Mouse (Mus musculus) T-cell, adult 2 months (primary cell): Measurements from ENCODE around the gene Ntn1.

Experiments
- DNase-seq: peaks from one replicate; pipeline ENCODE4 v3.0.0; 2022; ENCODE audit warnings: low spot score

Ntn1 gene

GRCm38 (mm10) chr11:68384131-68384530 lies 16.5 kb downstream of the Ntn1 start:
- DNase-seq = no peak

- no peak for DNase-seq
These were observed 17.1 kb downstream of the Ntn1 start for GRCm38 (mm10) chr11:68383519-68383918.

- DNase-seq = no peak
These were observed 18.8 kb downstream of the Ntn1 start for GRCm38 (mm10) chr11:68381833-68382232.

DNA sequence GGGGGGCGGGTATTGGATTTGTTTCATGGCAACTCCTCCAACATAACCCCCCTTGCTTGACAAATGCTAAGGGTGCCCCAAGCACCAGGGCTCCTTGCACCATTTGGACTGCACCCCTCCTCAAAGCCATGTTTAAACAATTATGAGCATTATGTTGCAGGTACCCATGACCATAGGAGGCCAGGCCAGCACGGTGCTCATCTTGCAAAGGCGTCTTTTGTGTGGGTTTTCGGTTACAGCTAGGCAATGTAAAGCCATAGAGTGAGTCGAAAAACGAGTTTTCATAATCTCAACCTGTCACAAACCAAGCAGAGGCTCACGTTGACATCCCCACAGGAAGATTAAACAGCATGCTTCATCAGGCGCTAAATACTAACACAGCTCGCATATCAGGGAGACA lies 19.3 kb downstream of the Ntn1 start:
- DNase-seq = no peak

DNA sequence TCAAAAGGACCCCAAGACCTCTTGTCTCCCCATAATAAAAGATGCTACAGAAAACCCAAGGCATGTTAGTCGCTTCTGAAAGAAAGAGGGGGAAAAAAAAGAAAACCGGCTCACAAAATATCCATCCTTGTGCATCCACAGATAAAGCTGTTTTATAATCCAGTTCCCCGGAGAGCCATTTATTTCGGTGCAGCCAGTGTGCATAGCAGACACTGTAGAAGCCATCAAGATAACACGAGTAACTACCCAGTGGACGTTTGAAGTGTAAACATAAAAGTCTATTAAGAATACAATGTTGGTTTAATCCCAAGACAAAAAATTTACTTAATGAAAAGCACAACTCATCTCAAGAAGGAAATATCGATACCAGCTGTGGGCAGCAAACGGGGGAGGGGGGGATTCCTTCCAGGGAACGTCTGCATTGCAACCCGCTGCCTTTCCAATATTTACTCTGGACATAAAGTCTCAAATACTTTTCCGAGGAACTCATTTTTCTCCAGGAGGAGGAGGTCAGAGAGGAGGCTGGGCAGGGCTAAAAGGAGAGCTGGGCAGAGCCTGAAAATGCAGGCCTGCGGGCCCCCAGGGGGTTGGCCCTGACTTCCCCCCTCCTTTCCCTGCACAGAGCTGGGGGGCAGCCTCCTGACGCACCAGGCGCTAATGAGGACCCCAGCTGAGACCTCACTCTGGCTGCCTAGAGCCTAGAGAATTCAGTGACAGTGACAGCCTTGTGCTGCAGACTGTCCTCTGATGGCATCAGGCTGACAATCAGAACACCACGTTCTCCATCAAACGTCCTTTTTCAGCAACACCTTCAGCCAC lies 21.5 kb downstream of the Ntn1 start:
- DNase-seq = no peak

DNA sequence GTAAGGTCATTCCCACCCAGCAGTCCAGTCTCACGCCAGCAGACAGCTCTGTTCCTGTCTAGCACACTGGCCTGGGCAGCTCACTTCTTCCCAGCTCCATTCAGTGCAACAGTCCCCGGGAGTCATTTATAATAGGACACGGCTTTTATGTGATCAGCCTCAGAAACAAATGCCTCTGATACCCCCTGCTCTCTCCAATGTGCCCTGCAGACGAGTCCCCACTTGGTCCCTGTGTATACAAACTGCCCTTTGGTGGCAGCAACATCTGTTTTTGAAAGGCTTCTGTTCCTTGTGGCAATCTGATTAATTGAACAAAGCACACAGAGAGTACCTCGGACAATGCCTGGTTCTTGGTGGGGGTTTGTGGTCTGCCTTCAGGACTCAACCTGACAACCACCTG lies 22.2 kb downstream of the Ntn1 start:
- no peak for DNase-seq

- DNase-seq = no peak
These were observed 27.5 kb downstream of the Ntn1 start for GRCm38 (mm10) chr11:68373105-68373504.

GRCm38 (mm10) chr11:68371609-68372008 lies 29.0 kb downstream of the Ntn1 start:
- DNase-seq = no peak

DNA sequence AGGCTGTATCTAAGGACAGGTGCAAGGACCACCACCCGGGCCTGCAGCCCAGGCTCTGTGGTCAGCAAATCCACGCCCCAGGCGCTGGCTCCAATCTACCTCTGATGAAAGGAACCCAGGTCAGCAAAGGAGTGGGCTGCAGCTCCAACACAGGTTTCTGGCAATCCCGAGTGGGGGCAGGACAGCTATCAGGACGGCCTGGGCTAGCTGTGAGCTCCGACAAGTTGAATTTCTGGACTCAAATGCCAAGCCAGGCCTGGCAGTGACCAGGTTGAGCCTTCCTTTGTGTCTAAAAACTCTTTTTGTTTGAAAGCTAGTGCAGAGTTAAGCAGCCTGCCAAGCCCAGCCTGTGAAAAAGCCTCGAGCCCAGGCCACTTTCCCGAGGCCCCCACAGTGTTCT lies 43.7 kb downstream of the Ntn1 start:
- no peak for DNase-seq

DNA sequence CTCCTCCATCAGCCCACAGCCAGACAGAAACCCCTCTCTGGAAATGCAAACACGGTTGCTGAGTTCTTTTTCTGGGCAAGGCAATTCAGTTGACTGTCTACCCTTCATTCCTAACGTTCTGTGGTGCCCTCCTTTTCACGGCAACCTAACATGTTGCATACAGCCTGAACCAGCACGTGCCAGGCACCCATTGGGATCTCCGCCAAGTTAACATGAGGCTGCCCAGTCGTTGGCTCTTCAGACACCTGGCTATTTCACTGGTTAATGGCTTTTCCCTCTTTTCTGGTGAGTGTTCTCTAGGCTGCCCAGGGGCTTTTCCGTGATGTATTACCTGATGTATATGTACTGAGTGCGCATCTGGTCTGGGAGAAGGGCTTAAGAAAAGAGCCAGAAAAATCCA lies 45.1 kb downstream of the Ntn1 start:
- DNase-seq = no peak

GRCm38 (mm10) chr11:68354848-68355247 lies 45.8 kb downstream of the Ntn1 start:
- no peak for DNase-seq

DNA sequence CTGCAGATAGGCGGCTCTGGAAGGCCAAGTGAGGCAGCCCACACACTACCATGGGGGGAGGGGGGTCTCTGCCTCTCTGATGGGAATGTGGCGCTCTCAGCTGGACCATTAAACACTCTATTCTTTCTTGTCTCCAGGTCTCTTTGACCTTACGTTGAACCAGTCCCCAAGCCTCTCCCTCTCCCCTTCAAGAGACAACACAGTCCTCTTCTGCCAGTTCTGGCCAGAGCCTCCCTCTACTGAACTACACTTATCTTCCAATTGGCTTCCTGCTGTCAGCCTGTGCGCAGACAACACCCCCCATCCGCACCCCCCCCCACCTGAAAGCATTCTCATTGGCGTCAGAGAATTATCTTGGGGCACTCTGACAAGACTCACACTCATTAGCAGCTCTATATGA lies 48.4 kb downstream of the Ntn1 start:
- DNase-seq = no peak

DNA sequence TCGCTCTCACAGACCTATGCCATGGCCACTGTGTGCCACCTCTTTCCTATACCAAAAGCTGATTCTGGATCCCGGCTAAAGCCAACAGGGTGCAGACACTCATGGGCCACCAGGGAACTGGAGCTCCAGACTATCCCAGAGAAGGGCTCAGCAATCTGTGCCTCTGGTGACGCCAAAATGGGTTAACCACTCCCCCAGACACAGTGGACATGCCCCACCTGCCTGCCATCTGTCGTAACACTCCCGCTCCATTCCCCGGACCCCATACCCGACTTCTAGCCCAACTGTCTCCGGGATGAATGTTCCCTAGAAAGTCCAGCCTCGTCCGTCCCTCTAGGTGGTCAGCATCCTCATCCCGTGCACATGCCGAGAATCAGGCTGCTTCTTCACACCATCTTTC lies 51.8 kb downstream of the Ntn1 start:
- DNase-seq = no peak

- DNase-seq = no peak
These were observed 52.5 kb downstream of the Ntn1 start for GRCm38 (mm10) chr11:68348083-68348482.

DNA sequence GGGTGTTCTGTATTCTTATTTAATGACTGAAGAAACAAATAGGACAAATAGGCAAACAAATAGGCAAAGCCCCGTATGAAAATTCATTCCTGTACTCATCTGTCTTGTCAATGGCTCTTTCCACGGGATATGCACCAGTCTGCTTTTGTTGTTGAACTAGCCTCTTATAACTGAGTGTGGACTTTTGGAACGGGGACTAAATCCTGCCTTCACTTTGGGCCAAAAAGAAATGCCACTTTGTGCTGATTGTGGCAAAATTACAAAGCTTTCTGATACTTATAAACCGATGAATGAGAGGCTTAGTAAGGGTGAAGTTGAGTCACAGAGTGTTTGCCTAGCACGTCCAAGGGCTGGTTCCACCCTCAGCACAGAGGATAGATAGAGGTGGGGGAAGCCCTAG lies 53.1 kb downstream of the Ntn1 start:
- no peak for DNase-seq

DNA sequence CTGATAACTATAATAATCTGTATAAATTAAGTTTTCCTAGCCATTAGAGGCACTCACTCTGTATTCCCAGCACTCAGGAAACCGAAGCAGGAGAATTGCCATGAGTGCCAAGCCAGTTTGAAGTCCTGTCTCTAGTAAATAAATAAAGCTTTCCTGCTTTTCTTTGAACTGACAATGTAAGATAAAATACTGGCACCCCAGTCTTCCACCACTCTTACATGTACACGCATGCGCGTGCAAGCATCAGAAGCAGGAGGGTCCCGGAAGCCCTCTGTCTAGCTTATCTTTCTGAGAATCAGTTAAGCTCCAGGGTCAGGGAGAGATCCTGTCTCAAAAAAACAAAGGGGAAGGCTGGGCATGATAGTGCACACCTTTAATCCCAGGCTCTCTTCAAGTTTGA lies 54.5 kb downstream of the Ntn1 start:
- DNase-seq = no peak

GRCm38 (mm10) chr11:68344221-68344620 lies 56.4 kb downstream of the Ntn1 start:
- DNase-seq = no peak

DNA sequence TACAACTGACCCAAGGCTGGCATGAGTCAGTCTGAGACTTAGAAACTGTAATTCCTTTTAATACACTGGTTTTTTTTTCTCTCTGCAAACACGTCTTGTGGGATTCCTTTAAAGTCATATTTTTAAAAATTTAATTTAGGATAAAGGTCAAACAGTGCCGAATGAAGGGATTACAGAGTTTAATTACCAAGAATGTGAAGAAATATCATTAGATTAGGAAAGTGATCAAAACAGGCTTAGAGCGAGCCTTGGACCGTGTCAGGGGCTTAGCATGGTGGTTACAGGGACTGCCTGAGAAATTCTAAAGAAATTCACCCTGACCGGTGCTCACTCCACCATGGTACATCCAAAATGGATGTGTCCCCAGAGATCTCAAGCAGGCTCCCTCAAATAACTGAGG lies 57.9 kb downstream of the Ntn1 start:
- no peak for DNase-seq

DNA sequence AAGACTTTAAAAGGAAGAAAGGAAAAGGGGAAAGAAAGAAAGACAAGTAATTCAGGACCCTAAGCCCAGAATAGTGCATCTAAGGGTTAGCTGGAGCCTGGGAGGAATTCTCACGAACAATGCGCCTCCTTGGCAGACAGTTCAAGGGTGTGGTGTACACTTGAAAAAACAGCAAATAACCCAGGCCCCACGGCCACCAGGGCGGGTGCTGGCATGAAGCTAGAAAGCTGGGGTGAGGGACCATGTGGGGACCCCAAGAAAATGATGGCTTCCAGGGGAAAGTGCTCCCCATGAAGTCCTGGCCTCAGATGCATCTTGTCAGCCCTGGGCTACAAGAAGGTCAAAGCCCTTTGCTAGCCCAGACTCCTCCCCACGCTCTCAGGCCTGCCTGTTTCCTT lies 58.6 kb downstream of the Ntn1 start:
- DNase-seq = no peak

- no peak for DNase-seq
These were observed 59.3 kb downstream of the Ntn1 start for GRCm38 (mm10) chr11:68341111-68342002.

GRCm38 (mm10) chr11:68340366-68340765 lies 60.3 kb downstream of the Ntn1 start:
- DNase-seq = no peak

DNA sequence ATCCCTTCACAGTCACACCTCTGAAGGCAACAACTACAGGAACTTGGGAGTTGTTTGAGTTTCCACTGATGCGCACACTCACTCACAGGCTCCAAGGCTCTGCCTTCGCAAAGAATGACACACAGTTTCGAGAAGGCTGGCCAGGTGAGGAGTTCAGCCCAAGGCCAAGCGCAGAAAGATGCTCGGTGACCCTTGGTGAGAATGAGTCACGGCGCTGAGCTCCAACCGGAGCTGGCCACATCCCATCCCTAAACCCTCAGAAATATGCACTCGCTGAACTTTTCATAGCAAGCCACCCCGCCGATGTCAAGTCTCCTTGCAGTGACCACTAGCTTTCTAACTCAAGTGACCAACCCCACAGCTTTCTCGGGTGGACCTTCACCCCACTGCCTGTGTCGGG lies 60.8 kb downstream of the Ntn1 start:
- DNase-seq = no peak

DNA sequence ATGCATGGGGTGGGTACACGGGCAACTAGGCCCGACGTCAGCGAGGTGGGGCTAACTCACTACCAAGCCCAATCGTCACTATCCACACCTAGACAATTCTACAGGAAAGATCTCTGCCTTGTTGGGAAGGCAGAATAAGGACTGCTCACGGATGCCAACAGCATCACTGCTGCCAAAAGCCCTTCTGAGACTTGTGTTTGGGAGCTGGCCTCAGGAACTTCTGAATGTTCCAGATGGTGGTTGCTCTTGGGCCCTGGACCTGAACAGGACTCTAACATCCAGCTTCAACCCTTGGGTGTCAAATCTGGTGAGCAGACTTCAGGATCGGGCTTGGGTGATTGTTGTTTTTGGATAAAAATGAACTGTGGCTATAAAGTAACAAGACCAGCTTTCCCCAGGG lies 61.3 kb downstream of the Ntn1 start:
- no peak for DNase-seq
